Mouse (Mus musculus) cortical plate, adult 2 months (tissue): ENCODE measurements at regions not wholly inside any gene's neighbourhood (a gene's known extent, or its start where the extent isn't known, plus 50 kb on each side); places are given as distances from the start of the nearest gene placed in this dataset.

Source experiments
- H3K27ac ChIP-seq: fragments of 200-500 bp; 2 replicates; pipeline ENCODE4 v1.5.1; 2012; ENCODE audit warnings: low read length, control low read depth, inconsistent platforms; ENCODE audit not compliant: insufficient read depth
- H3K4me1 ChIP-seq: fragments of 200-500 bp; 2 replicates; pipeline ENCODE4 v1.6.1; 2011; ENCODE audit warnings: low read length; ENCODE audit not compliant: control insufficient read depth, insufficient read depth
- H3K4me3 ChIP-seq: fragments of 200-500 bp; 2 replicates; pipeline ENCODE4 v1.5.1; 2011; ENCODE audit warnings: mild to moderate bottlenecking, low read length, control low read depth; ENCODE audit not compliant: insufficient read depth
- CTCF ChIP-seq: fragments of 200-500 bp; IDR thresholded peaks from 2 replicates; pipeline ENCODE4 v1.5.1; 2011; ENCODE audit warnings: mild to moderate bottlenecking, control low read depth, low read length; ENCODE audit not compliant: insufficient read depth; ENCODE audit errors: extremely low read depth
- POLR2A ChIP-seq: fragments of 200-500 bp; IDR thresholded peaks from 2 replicates; pipeline ENCODE4 v1.6.1; 2011; ENCODE audit warnings: mild to moderate bottlenecking, low read length, control low read depth; ENCODE audit not compliant: insufficient read depth; ENCODE audit errors: extremely low read depth

GRCm38 (mm10) chr11:63412364-63412991 lies 283.7 kb downstream of the Pmp22 start:
- Histone ChIP-seq H3K4me3 (no peak overlapping the region), H3K27ac (no peak overlapping the region), H3K4me1 (no peaks in the 10 kb centered on the region)
- TF ChIP-seq CTCF (no peak), POLR2A (no peak)

GRCm38 (mm10) chr11:63413106-63413505 lies 284.3 kb downstream of the Pmp22 start:
- H3K4me1 ChIP-seq: no peaks in the 10 kb centered on the region
- no peak overlapping the region for H3K4me3 ChIP-seq
- H3K27ac ChIP-seq: no peak overlapping the region
- TF ChIP-seq POLR2A (no peak), CTCF (no peak)

GRCm38 (mm10) chr11:63413621-63414020 lies 284.8 kb downstream of the Pmp22 start:
- no peak overlapping the region for H3K27ac ChIP-seq
- H3K4me3 ChIP-seq: no peak overlapping the region
- H3K4me1 ChIP-seq: no peaks in the 10 kb centered on the region
- no peak for TF ChIP-seq CTCF
- no peak for TF ChIP-seq POLR2A

GRCm38 (mm10) chr11:63418042-63418776 lies 289.4 kb downstream of the Pmp22 start:
- no peak overlapping the region for H3K27ac ChIP-seq
- H3K4me1 ChIP-seq: no peaks in the 10 kb centered on the region
- TF ChIP-seq POLR2A: no peak
- TF ChIP-seq CTCF: no peak
- no peak overlapping the region for H3K4me3 ChIP-seq

- no peak overlapping the region for H3K4me3 ChIP-seq
- H3K4me1 ChIP-seq: no peaks in the 10 kb centered on the region
- no peak for TF ChIP-seq CTCF
- no peak for TF ChIP-seq POLR2A
- H3K27ac ChIP-seq: no peak overlapping the region
Observed at GRCm38 (mm10) chr11:63420341-63420740, 291.6 kb downstream of the Pmp22 start.

- no peak overlapping the region for H3K4me3 ChIP-seq
- no peak for TF ChIP-seq CTCF
- no peak overlapping the region for H3K27ac ChIP-seq
- no peaks in the 10 kb centered on the region for H3K4me1 ChIP-seq
Observed at GRCm38 (mm10) chr11:63422069-63422468, 293.3 kb downstream of the Pmp22 start.

- Histone ChIP-seq H3K4me1 (no peaks in the 10 kb centered on the region), H3K27ac (no peak overlapping the region), H3K4me3 (no peak overlapping the region)
- TF ChIP-seq POLR2A (no peak), CTCF (no peak)
Observed at GRCm38 (mm10) chr11:63424319-63424718, 295.5 kb downstream of the Pmp22 start.

- TF ChIP-seq CTCF: no peak
- no peak for TF ChIP-seq POLR2A
Observed at GRCm38 (mm10) chr11:63425741-63426140, 297.0 kb downstream of the Pmp22 start.

GRCm38 (mm10) chr11:63453786-63454185 lies 325.0 kb downstream of the Pmp22 start:
- Histone ChIP-seq H3K4me1 (no peaks in the 10 kb centered on the region), H3K4me3 (no peak overlapping the region), H3K27ac (no peak overlapping the region)
- TF ChIP-seq POLR2A: no peak
- no peak for TF ChIP-seq CTCF

More at GRCm38 (mm10) chr11:63425741-63426140, 297.0 kb downstream of the Pmp22 start:
- no peak overlapping the region for H3K4me3 ChIP-seq
- H3K27ac ChIP-seq: no peak overlapping the region
- H3K4me1 ChIP-seq: no peaks in the 10 kb centered on the region

GRCm38 (mm10) chr11:63454910-63455531 lies 326.2 kb downstream of the Pmp22 start:
- H3K27ac ChIP-seq: no peak overlapping the region
- H3K4me1 ChIP-seq: no peaks in the 10 kb centered on the region
- no peak overlapping the region for H3K4me3 ChIP-seq
- TF ChIP-seq CTCF (no peak), POLR2A (no peak)
